Mouse (Mus musculus): Measurements from ENCODE around the gene Gm4871.

The Gm4871 gene

DNA sequence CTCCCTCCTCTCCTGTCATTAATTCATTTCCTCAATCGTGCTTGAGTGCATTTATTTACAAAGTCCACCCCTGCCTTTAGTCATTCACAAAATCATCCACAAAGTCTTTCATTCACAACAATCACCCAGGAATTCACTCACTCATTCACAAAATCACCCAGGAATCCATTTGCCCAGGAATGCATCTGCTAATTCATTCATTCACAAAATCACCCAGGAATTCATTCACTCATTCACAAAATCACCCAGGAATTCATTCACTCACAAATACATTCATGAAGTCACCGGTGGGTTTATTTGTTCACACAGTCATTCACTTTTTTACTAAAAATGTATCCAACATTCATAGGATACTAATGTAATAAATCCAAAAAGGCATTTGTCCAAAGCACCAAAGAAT lies 42.5 kb downstream of the Gm4871 start:
- no peak for DNase-seq

DNA sequence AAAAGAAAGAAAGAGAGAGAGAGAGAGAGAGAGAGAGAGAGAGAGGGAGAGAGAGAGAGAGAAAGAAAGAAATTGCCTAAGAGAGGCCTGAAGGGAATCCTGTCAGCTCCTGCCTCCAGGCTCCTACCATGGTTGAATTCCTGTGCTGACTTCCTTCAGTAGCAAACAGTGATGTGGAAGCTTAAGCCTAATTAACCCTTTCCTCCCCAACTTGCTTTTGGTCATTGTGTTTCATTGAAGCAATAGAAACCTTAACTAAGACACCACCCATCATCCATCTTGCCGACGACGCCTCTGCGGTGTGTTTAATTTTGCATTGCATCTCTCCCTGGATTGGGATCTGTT lies 43.5 kb downstream of the Gm4871 start:
- no peak for DNase-seq

DNA sequence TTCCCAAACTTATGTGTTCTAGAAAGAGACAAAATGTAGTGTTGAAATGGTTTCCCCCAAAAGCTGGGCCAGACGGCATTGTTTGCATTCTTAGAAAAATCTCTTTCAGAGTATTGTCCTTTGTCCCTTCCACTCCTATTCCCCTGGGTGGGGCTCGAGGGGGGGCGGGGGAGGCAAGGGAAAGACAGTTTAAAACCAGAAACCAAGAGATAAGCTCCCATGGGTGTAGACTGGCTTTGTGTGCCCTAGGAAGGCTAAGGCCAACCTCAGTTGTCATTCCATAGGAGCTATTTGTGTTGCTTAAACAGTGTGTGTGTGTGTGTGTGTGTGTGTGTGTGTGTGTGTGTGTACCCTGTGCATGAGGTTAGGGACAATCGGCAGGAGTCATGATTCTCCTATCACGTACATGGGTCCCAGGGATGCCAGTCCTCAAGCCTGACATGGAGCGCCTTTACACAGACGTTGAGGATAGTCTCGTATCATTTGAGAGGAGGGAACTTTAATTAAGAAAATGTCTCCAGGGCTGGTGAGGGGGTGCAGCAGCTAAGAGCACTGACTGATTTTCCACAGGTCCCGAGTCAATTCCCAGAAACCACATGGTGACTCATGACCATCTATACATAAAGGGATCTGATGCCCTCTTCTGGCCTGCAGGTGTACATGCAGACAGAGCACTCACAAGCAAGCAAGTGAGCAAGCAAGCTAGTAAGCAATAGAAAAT lies 44.1 kb downstream of the Gm4871 start:
- peak; percentile 26 to 57 for DNase-seq

GRCm38 (mm10) chr5:144987561-144987960 lies 45.0 kb downstream of the Gm4871 start:
- DNase-seq = no peak

DNA sequence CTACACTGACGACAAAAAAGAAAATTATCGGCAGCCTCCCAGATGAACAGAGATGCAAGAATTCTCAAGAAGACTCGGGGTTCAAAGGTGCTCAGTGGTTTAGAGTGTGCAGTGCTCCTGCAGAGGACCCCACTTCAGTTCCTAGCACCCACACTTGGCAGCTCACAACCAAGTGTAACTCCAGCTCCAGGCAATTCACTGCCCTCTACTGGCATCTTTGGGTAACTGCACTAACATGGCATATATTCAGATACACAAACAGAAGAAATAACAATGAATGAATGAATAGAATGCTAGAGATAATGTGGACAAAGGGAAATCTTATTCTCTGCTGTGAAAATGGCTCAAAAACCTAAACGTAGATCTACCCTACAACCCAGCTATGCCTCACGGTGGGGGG lies 47.7 kb downstream of the Gm4871 start:
- no peak for DNase-seq

GRCm38 (mm10) chr5:144983227-144983626 lies 49.3 kb downstream of the Gm4871 start:
- DNase-seq = no peak

All from lung, postnatal 4 days (tissue).